Mouse (Mus musculus): ENCODE measurements around the gene Rsf1. TPM values are rescaled to one million over a fixed set of nuclear protein-coding genes. Genes with fewer than 3 reads are reported as not detected.

The Rsf1 gene
- 29.2 and 29.7 TPM in 2 replicates for polyA plus RNA-seq (2014; fragmentation: Nextera tagmentation; extraction: Ambion mirVana)

- H3K27me3 ChIP-seq (ENCODE audit: control insufficient read depth, insufficient read depth, low read length) = no peaks in the 10 kb centered on the region
- no peaks in the 10 kb centered on the region for H3K4me1 ChIP-seq (ENCODE audit: control insufficient read depth, insufficient read depth, low read length)
- no peaks in the 10 kb centered on the region for H3K36me3 ChIP-seq (ENCODE audit: control insufficient read depth, insufficient read depth, low read length)
- H3K9ac ChIP-seq (ENCODE audit: low read length) = peak within 1 kb of the TSS; percentile 96
- H3K27ac ChIP-seq (replicated peaks; ENCODE audit: low read depth, low read length) = peak within 1 kb of the TSS; percentile 95
- peak within 1 kb of the TSS; percentile 84 for H3K4me2 ChIP-seq (ENCODE audit: low read depth, severe bottlenecking)
- H3K4me3 ChIP-seq (ENCODE audit: low read depth, low read length) = peak within 1 kb of the TSS; percentile 96
- H3K9me3 ChIP-seq (ENCODE audit: control insufficient read depth, low read length) = no peaks in the 10 kb centered on the region
- DNase-seq (ENCODE audit: low spot score) (peak; percentile 95), ATAC-seq (ENCODE audit: insufficient number of reproducible peaks, low FRiP score, low TSS enrichment, low read depth) (peak; percentile 95)
- 1% methylated on average over 51 of the region's 68 CpGs for WGBS
These were observed at the start of gene Rsf1, which contains the start of gene Aamdc for GRCm38 (mm10) chr7:97579067-97579975. Gene Rsf1, plus strand, starts transcription at chr7:97579889. Gene Aamdc, minus strand, starts transcription at chr7:97579497.

GRCm38 (mm10) chr7:97535531-97535930, 44.2 kb upstream of the Rsf1 start:
- ATAC-seq (ENCODE audit: insufficient number of reproducible peaks, low FRiP score, low TSS enrichment, low read depth) (no peak), DNase-seq (ENCODE audit: low spot score) (no peak)
- no peak overlapping the region for H3K27ac ChIP-seq (replicated peaks; ENCODE audit: low read depth, low read length)
- H3K4me3 ChIP-seq (ENCODE audit: low read depth, low read length) = no peak overlapping the region
- H3K4me2 ChIP-seq (ENCODE audit: low read depth, severe bottlenecking) = no peak overlapping the region
- no peaks in the 10 kb centered on the region for H3K9me3 ChIP-seq (ENCODE audit: control insufficient read depth, low read length)
- no peaks in the 10 kb centered on the region for H3K27me3 ChIP-seq (ENCODE audit: control insufficient read depth, insufficient read depth, low read length)
- H3K36me3 ChIP-seq (ENCODE audit: control insufficient read depth, insufficient read depth, low read length) = peaks cover 17% of the 10 kb centered on the region; the same call in 1 of the 2 replicates
- no peaks in the 10 kb centered on the region for H3K4me1 ChIP-seq (ENCODE audit: control insufficient read depth, insufficient read depth, low read length)
- WGBS = 83% methylated on average over 5 of the region's 5 CpGs
- H3K9ac ChIP-seq (ENCODE audit: low read length) = no peak overlapping the region

GRCm38 (mm10) chr7:97536571-97536970, 43.1 kb upstream of the Rsf1 start:
- Histone ChIP-seq H3K9me3 (ENCODE audit: control insufficient read depth, low read length) (no peaks in the 10 kb centered on the region), H3K27me3 (ENCODE audit: control insufficient read depth, insufficient read depth, low read length) (no peaks in the 10 kb centered on the region), H3K4me2 (ENCODE audit: low read depth, severe bottlenecking) (no peak overlapping the region), H3K4me3 (ENCODE audit: low read depth, low read length) (no peak overlapping the region), H3K9ac (ENCODE audit: low read length) (no peak overlapping the region), H3K36me3 (ENCODE audit: control insufficient read depth, insufficient read depth, low read length) (peaks cover 14% of the 10 kb centered on the region), H3K4me1 (ENCODE audit: control insufficient read depth, insufficient read depth, low read length) (no peaks in the 10 kb centered on the region), H3K27ac (replicated peaks; ENCODE audit: low read depth, low read length) (no peak overlapping the region)
- WGBS = 96% methylated on average over 5 of the region's 5 CpGs
- no peak for DNase-seq (ENCODE audit: low spot score)
- no peak for ATAC-seq (ENCODE audit: insufficient number of reproducible peaks, low FRiP score, low TSS enrichment, low read depth)

- Histone ChIP-seq H3K9me3 (ENCODE audit: control insufficient read depth, low read length) (no peaks in the 10 kb centered on the region), H3K9ac (ENCODE audit: low read length) (no peak overlapping the region), H3K27me3 (ENCODE audit: control insufficient read depth, insufficient read depth, low read length) (no peaks in the 10 kb centered on the region), H3K4me3 (ENCODE audit: low read depth, low read length) (no peak overlapping the region), H3K27ac (replicated peaks; ENCODE audit: low read depth, low read length) (no peak overlapping the region), H3K36me3 (ENCODE audit: control insufficient read depth, insufficient read depth, low read length) (no peaks in the 10 kb centered on the region), H3K4me2 (ENCODE audit: low read depth, severe bottlenecking) (no peak overlapping the region), H3K4me1 (ENCODE audit: control insufficient read depth, insufficient read depth, low read length) (no peaks in the 10 kb centered on the region)
- ATAC-seq (ENCODE audit: insufficient number of reproducible peaks, low FRiP score, low TSS enrichment, low read depth) (no peak), DNase-seq (ENCODE audit: low spot score) (no peak)
- 75% methylated on average over 2 of the region's 2 CpGs for WGBS
These were observed 33.2 kb upstream of the Rsf1 start for GRCm38 (mm10) chr7:97546462-97546861.

- Histone ChIP-seq H3K27ac (replicated peaks; ENCODE audit: low read depth, low read length) (no peak overlapping the region), H3K4me3 (ENCODE audit: low read depth, low read length) (no peak overlapping the region), H3K36me3 (ENCODE audit: control insufficient read depth, insufficient read depth, low read length) (no peaks in the 10 kb centered on the region), H3K9ac (ENCODE audit: low read length) (no peak overlapping the region), H3K4me1 (ENCODE audit: control insufficient read depth, insufficient read depth, low read length) (no peaks in the 10 kb centered on the region), H3K27me3 (ENCODE audit: control insufficient read depth, insufficient read depth, low read length) (no peaks in the 10 kb centered on the region), H3K4me2 (ENCODE audit: low read depth, severe bottlenecking) (no peak overlapping the region), H3K9me3 (ENCODE audit: control insufficient read depth, low read length) (no peaks in the 10 kb centered on the region)
- ATAC-seq (ENCODE audit: insufficient number of reproducible peaks, low FRiP score, low TSS enrichment, low read depth) (no peak), DNase-seq (ENCODE audit: low spot score) (no peak)
- 96% methylated on average over 10 of the region's 10 CpGs for WGBS
These were observed 30.4 kb upstream of the Rsf1 start for GRCm38 (mm10) chr7:97549301-97549700.

GRCm38 (mm10) chr7:97550673-97551072, 29.0 kb upstream of the Rsf1 start:
- Histone ChIP-seq H3K36me3 (ENCODE audit: control insufficient read depth, insufficient read depth, low read length) (no peaks in the 10 kb centered on the region), H3K4me2 (ENCODE audit: low read depth, severe bottlenecking) (no peak overlapping the region), H3K27ac (replicated peaks; ENCODE audit: low read depth, low read length) (no peak overlapping the region), H3K9me3 (ENCODE audit: control insufficient read depth, low read length) (no peaks in the 10 kb centered on the region), H3K9ac (ENCODE audit: low read length) (no peak overlapping the region), H3K4me1 (ENCODE audit: control insufficient read depth, insufficient read depth, low read length) (no peaks in the 10 kb centered on the region), H3K27me3 (ENCODE audit: control insufficient read depth, insufficient read depth, low read length) (no peaks in the 10 kb centered on the region), H3K4me3 (ENCODE audit: low read depth, low read length) (no peak overlapping the region)
- WGBS = 91% methylated on average over 9 of the region's 9 CpGs
- no peak for ATAC-seq (ENCODE audit: insufficient number of reproducible peaks, low FRiP score, low TSS enrichment, low read depth)
- no peak for DNase-seq (ENCODE audit: low spot score)

GRCm38 (mm10) chr7:97563576-97563975, 16.1 kb upstream of the Rsf1 start:
- Histone ChIP-seq H3K4me3 (ENCODE audit: low read depth, low read length) (no peak overlapping the region), H3K9me3 (ENCODE audit: control insufficient read depth, low read length) (no peaks in the 10 kb centered on the region), H3K4me1 (ENCODE audit: control insufficient read depth, insufficient read depth, low read length) (no peaks in the 10 kb centered on the region), H3K36me3 (ENCODE audit: control insufficient read depth, insufficient read depth, low read length) (no peaks in the 10 kb centered on the region), H3K9ac (ENCODE audit: low read length) (no peak overlapping the region), H3K27ac (replicated peaks; ENCODE audit: low read depth, low read length) (no peak overlapping the region), H3K4me2 (ENCODE audit: low read depth, severe bottlenecking) (no peak overlapping the region), H3K27me3 (ENCODE audit: control insufficient read depth, insufficient read depth, low read length) (no peaks in the 10 kb centered on the region)
- WGBS = 82% methylated on average over 2 of the region's 2 CpGs
- DNase-seq (ENCODE audit: low spot score) (no peak), ATAC-seq (ENCODE audit: insufficient number of reproducible peaks, low FRiP score, low TSS enrichment, low read depth) (no peak)

- no peaks in the 10 kb centered on the region for H3K4me1 ChIP-seq (ENCODE audit: control insufficient read depth, insufficient read depth, low read length)
- whole genome bisulfite sequencing = 85% methylated on average over 4 of the region's 4 CpGs
- no peak overlapping the region for H3K27ac ChIP-seq (replicated peaks; ENCODE audit: low read depth, low read length)
- H3K9ac ChIP-seq (ENCODE audit: low read length) = no peak overlapping the region
- no peaks in the 10 kb centered on the region for H3K36me3 ChIP-seq (ENCODE audit: control insufficient read depth, insufficient read depth, low read length)
- DNase-seq (ENCODE audit: low spot score) = no peak
- no peak overlapping the region for H3K4me3 ChIP-seq (ENCODE audit: low read depth, low read length)
- no peak for ATAC-seq (ENCODE audit: insufficient number of reproducible peaks, low FRiP score, low TSS enrichment, low read depth)
- no peaks in the 10 kb centered on the region for H3K27me3 ChIP-seq (ENCODE audit: control insufficient read depth, insufficient read depth, low read length)
- H3K9me3 ChIP-seq (ENCODE audit: control insufficient read depth, low read length) = no peaks in the 10 kb centered on the region
- no peak overlapping the region for H3K4me2 ChIP-seq (ENCODE audit: low read depth, severe bottlenecking)
These were observed 10.3 kb upstream of the Rsf1 start for GRCm38 (mm10) chr7:97569372-97569771.
